Mouse (Mus musculus) kidney, adult 9 months (tissue): Measurements from ENCODE around the gene Zfp423.

Experiments
- DNase-seq: peaks from one replicate; pipeline ENCODE4 v3.0.0; 2022

Zfp423 gene

DNA sequence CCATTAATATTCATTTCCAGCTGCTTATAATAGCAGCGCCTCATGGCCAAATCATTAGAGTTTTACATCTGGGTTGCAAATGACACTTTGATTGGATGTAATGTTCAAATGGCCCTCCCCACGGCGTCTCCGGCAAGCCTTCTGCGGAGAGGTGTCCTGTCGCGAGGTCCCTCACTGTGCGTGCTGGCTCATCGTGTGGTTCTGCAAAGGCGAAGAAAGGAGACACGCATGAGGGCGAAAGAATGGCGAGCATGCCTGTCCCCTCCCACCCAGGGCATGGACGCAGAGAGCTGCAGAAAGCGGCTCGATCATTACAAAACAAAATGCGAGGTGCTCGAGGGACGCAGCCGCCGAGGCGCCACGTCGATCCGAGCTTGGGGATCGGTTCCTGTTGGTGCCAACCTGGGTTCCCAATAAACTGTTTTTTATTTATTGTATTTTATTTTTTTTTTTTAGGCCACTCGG lies 297.1 kb downstream of the Zfp423 start:
- DNase-seq: no peak

DNA sequence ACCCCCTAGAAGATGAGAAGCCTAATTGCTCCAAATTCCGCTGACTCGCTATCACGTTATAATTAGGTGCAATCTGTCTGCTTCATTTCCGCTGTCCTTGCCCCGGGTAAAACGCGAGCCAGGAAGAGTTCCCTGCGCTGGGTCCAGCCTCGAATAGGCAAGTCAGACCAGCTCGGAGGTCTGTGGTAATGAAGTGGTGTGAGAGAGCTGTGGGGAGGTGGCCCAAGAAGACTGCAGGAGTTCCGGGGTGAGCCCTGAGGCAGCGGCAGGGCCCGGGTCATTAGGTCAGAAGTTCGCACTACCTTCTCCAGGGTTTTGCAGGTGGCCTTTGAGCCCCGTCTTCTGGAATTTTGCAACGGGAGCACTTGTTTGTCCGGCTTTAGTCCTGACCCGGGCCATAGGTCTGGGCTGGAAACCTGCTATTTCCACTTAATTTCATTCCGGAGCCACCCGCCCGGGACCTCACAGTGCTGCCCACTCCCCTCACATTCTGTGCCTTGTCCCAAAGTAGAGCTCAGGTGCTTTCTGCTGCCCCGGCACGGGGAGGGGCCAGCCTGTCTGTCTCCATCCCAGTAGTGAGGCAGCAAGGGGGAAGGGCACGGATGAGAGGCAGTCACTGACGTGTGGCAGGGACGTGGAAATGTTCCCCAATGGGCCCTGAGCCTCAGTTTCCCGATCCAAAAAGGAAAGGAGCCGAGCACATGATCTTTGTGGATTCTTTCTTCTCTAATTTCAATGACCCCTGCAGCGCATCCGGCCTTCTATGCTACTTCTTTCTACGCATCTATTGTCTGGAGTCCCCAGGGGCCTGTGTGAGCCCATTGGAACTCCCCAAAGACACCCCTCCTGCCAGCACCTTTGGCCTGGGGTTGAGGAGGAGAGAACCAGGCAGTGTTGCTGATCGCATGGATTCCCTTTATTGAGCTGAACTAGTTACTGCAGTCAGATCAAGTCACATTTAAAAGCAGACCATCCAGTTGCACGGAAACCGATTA lies 298.2 kb downstream of the Zfp423 start:
- DNase-seq: no peak

DNA sequence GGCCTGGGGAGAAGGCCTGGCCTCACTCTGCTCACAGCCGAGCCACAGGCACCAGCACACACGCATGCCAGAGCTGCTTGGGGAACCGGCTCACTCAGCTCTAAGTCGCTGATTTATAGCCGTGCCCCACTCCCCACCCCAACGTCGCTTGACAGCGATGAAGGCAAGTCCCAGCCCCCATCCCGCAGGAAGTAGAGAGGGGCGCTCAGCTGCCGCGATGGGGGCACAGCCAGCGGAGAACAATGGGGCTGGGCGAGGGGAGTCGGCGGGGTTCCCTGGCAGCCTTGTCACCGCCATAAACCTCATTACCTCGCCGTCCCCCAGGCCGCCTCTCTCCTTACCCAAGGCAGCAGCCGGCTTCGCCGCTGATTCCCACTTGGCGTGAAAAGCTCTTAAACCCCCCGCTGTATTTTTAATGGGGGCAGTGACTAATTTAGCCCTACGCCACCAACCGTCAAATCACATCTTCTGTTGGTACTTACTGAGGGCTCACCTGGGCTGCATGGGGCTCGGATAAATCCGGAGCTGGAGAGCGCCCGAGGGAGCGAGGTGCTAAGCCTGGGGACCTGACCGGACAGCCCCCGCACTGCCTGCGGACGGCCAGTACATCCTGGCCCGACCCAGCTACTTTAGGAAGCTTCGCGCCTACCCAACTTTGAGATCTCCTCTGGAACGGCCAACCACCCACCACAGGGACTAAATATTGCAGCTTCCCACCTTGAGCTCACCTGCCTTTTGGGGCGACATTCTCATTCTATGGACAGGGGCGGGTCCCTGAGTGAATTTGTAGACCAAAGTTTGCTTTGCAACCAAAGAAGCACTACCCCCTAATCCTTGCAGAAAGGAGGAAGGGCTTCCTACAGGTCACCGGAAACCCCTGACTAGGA lies 299.1 kb downstream of the Zfp423 start:
- DNase-seq: no peak

DNA sequence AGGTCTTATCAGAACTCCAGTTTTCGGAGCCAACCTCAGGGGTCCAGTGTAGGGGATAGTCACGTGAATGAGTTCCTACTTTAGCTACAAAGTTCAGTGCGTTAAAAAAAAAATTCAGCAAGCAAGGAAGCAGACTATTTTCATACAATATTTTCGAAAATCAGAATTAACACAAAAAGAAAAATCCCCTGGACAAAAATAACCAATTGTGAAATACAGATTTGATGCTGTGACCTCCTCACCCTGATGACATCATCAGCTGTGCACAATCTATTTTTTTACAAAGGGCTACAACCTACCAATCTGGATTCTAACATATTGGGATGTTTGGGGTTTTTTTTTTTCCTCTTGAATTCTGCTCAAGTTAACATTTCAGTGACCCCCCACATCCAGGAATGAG lies 301.9 kb downstream of the Zfp423 start:
- no peak for DNase-seq

DNA sequence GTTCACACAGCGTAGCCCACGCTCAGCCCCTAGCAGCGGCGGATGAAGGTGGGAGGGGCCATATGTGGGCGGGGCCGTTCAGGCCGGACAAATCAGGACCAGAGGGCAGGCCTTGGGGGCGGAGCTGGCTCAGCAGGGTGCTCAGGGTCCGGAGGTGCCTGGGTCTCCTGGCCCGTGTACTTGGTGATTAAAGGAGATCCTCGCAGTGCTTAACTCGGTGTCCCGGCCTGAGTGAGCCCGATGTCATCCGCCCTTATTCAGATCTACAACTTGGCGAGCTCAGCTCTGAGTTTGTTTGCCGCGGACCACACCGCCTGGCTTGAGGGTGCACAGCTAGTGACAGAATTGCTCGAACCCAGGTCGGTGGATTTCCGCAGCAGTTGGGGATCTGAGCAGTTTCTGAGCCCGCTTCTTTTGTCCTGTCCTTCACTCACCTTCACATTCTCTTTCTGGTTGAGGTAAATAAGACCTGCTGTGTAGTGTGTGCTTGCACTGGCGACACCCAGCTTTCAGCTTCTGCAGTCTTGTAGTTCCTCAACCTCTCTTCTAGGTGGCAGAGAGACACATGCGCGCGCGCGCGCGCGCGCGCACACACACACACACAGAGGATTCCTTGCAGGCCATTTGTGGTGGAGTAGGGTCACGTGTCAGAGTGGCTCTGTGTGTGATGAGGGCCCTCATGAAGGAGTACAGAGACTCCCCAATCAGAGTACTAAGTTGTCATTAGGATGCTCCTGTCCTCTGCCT lies 302.7 kb downstream of the Zfp423 start:
- peak; percentile 53 for DNase-seq

DNA sequence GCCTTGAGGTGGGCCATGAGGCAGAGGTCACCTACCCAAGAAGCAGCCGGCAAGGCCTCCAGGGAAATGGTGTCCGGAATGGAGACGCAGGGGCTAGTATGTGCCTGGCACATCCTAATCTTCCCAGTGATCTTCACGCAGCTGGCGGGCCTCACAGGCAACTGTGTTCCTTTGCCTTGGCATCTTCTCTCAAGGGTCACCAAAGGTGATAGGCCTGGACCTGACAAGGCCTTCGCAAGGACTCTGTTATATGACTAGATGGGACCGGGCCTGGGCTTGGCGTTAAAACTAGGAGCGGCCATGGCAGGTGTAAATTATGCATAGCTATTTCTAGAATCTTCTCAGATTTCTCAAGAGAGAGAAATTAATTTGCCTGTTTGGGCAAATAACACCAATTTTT lies 303.4 kb downstream of the Zfp423 start:
- no peak for DNase-seq

DNA sequence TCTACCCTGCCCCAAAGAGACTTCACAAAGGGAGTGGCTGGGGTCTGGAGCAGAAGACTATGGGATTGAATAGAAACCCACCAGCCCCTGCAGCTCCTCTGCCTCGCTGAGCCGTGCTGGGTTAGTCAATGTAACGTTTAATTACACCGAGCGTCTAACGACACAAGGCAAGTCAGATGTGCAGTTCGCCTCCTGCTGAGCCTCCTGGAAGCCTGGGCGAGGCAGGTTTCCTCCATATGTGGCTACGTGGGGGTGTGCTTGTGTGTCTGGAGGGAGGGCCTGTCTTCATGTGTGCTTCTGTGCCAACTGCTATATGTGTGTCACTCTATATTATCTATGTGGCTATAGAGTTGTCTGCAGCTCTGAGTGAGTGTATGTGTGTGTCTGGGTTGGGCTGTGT lies 311.6 kb downstream of the Zfp423 start:
- no peak for DNase-seq

GRCm38 (mm10) chr8:87645829-87646483 lies 313.4 kb downstream of the Zfp423 start:
- DNase-seq: no peak

DNA sequence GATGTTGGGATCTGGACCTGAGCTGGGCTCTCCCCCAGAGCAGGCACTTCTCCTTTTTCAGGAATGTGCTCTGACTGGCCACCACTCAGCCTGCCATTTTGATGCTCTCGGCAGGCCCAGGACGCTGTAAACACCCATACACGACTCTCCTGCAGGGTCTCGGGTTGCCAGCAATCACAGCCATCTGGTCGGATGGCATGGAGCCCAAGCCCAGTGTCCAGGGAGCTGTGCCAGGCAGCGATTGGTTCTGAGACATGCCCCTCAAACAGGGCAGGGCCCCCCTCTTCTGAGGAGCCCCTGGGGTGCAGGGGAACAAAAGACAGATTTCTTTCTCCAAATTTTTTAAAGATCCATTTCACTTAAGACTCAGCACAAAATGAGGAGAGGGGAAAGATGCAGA lies 314.0 kb downstream of the Zfp423 start:
- no peak for DNase-seq

DNA sequence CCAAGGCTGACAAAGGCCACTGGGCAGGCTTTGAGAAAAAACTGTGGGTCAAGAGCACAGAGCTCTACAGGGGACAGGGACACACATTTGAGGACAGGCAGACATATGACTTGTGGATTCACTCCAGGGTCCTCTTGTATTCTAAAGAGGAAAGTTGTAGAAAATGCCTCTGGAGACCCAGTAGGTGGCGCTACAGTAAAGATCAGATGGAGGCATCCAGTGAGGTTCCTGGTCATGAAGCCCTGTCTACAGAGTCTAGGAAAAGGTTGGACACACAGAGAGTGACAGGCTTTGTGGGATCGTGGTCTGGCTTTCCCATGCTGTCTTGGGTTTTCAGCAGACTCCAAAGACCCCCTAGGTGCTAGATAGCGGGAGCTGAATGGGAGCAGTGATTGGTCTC lies 318.5 kb downstream of the Zfp423 start:
- DNase-seq: no peak

DNA sequence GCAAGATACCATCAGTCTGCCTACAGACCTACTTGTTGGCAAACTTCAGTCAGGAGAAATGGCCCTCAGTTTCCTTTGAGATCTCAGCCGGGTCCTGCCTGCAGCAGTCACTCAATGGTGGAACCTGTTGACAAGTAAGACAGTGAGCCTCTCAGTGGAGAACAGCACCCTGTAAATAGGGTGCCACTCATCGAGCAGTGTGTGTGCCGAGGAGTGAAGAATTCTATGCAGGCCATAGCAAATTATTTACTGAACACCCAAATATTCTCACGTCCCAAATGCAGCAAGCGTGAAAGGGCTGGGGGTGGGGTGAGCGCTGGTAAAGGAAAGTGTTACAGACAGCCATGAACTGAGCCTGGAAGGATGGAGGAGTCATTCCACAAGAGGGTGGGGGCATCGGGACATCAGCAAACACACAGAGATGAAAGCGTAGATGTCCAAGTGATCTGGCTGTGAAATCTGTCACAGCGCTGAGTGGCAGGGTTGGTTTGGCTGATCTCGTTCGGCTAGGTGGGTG lies 323.1 kb downstream of the Zfp423 start:
- DNase-seq: no peak

DNA sequence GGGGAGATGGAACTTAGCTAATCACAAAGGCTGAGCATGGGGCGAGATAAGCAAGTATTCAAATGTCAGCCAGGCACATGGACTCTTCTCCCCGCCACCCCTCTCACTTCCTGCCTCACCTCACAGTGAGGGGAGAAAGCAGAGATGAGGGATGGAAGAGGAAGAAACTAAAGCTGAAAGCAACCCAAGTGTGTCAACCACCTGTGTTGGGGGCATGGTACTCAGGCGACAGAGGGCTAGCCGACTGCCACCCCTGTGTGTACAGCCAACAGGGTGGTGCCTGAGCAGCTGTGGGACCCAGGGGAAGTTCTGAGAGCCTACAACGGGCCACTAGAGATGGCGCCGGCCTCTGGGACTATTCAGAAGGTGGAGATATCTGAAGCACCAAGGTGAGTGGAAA lies 327.6 kb downstream of the Zfp423 start:
- no peak for DNase-seq

DNA sequence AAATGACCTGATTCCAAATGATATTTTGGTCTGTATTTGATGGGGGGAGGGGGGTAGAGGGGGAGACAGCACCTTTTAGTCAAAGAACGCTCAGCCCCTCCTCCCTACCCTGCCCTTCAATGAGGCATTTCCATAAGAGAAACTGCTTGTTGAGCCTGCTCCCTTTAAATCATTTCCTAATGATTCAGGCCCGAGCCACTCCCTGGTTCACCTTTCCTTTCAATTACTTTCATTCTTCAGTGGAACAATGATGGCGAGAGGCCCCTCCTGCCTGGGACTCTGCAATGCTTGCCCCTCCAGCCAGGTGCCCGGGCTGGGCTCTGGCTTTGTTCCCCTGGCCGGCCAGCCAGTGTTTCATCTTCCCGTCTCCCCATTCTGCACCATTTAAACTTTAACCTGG lies 329.7 kb downstream of the Zfp423 start:
- DNase-seq: no peak

DNA sequence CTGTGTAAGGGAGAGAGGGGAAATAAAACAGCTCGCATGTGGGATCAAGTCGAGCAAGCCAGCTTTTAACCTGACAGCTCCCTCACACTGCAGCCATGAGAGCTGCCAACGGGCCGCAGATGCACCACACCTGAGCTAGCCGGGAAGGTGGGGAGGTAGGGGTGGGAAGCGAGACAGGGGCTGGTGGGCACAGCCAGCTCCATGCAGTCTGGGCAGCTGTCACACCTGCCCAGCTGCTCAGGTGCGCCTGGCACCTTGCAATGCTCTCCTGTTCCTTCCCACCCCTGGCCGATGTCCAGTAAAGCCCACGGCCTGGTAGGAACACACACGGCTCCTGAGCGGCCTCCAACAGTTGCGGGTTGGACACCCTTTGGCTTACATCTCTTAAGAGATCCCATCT lies 338.2 kb downstream of the Zfp423 start:
- no peak for DNase-seq

DNA sequence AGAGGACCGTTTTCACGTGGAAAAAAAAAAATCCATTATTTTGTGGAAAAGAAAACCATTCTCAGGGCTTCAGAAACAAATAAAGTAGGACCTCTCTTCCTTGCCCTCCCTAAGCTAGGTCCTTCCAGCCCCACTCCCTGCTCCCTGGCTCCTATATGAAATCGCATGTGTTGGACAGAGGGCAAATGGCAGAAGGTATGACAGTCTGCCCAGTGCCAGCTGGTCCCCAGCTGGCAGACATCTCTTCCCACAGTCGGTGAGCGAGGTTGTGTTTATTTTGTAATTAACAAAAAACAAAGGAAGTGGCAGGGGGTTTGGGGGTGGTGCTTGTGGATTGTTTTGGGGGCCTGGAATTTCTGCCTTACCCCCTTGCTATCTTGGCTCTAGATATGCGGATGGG lies 339.2 kb downstream of the Zfp423 start:
- no peak for DNase-seq

DNA sequence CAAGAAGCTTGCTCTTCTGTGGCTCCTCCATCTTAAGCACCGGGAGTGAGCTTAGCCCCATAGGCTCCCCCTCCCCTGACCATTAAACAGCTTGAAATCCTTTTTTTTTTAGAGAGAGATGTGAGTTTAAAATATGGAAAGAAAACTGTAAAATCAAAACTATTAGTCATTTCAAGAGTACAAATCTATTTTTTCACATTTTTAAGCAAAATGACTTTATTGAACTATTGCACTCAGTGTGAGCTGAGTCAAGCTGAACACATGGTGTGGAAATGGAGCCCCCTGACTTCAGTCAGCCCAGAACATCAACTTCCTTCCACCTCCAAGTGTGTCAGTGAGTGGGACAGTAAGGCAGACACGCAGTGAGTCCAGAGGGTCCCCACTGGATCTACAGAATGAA lies 339.9 kb downstream of the Zfp423 start:
- DNase-seq: no peak

GRCm38 (mm10) chr8:87619118-87619517 lies 340.3 kb downstream of the Zfp423 start:
- DNase-seq: no peak

DNA sequence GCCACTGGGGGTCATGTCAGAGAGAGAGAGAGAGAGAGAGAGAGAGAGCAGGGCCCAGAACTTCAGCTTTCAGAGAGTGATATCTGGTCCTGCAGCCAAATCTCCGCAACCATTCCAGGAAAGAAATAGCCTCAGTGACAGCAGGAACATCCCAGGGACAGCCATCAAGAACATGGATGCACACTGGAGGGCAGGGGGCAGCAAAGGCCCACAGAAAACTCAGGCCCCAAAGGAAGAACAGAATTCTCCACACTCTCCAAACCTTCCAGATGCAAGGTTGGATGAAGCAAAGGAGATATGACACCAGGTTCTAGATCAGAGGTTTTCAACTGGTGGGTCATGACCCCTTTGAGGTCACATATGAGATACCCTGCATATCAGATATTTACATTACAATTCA lies 345.7 kb downstream of the Zfp423 start:
- DNase-seq: no peak
